ENCODE assay signal across 9 mouse cellular contexts in the genomic region with DNA sequence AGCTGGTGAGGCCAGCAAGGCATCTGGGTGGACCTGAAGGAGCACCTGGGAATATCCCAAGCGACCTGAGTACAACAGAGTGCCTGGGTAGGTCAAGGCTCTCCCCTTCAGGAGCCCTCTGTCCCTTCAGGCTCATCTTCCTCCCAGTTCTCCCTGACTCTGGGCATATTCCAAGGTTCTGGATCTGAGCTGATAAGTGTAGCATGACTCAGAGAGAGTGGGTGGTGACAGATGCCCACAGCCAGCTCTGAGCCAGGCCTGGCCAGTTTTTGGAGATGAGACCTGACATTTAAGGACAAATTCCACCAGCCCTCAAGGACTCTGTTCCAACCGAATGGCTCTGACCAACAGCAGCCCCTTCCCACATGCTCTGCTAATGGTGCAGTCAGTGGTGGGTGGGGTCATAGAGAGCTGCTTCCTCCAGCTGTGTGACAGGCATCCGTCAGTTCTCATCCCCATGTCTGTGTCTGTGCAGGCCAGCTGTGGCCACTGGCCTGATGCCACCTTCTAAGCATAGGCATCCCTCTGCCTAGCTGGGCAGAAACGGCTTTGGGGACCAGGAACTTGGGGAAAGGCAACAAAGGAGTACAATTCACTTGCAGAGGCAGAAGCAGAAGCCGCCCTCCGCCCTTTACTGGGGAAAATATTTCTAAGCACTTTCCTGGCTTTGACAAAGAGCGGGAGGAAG. TPM values are rescaled to one million over a fixed set of nuclear protein-coding genes. Genes with fewer than 3 reads are reported as not detected.
DNase-seq lines count a peak whose midpoint lies in the region; ATAC-seq and TF ChIP-seq lines count a peak whose summit lies in the region.
"Had no signal": no experiment of that assay in that cellular context is flagged by ENCODE, and none has a peak within 500 bp of the region (broad histone marks: within the 10 kb centered on the region; RNA-seq: fewer than 3 reads in every experiment).

No protein-coding gene starts in this region.

- 74% methylated on average over 7 of the region's 7 CpGs for WGBS in hindbrain, embryonic 15.5 days
- 72% methylated on average over 7 of the region's 7 CpGs for WGBS in hindbrain, postnatal 0 days
- 75% methylated on average over 7 of the region's 7 CpGs for WGBS in forebrain, embryonic 14.5 days
- 68% methylated on average over 7 of the region's 7 CpGs for WGBS in kidney, adult 2 months

- H3K36me3 ChIP-seq in hindbrain, embryonic 15.5 days, result no peaks in the 10 kb centered on the region
- H3K36me3 ChIP-seq in hindbrain, postnatal 0 days (ENCODE audit: insufficient read depth, low read length), result no peaks in the 10 kb centered on the region
- H3K36me3 ChIP-seq in forebrain, embryonic 14.5 days (ENCODE audit: control insufficient read depth, insufficient read depth, low read length), result no peaks in the 10 kb centered on the region
- H3K36me3 ChIP-seq in kidney, adult 2 months (ENCODE audit: control insufficient read depth, insufficient read depth, low read length), result no peaks in the 10 kb centered on the region
- H3K36me3 ChIP-seq: neural tube, embryonic 13.5 days had no signal

- intact Hi-C loops in left cerebral cortex, postnatal 4 days (cut with DNase I), result no loop called here

- H3K4me2 ChIP-seq in hindbrain, embryonic 15.5 days, result no peak overlapping the region
- H3K4me2 ChIP-seq in hindbrain, postnatal 0 days (ENCODE audit: low read depth, low read length), result no peak overlapping the region
- H3K4me2 ChIP-seq in forebrain, embryonic 14.5 days (ENCODE audit: low read length), result no peak overlapping the region
- H3K4me2 ChIP-seq: neural tube, embryonic 13.5 days had no signal

- no peaks in the 10 kb centered on the region for H3K27me3 ChIP-seq in hindbrain, embryonic 15.5 days
- no peaks in the 10 kb centered on the region for H3K27me3 ChIP-seq in hindbrain, postnatal 0 days (ENCODE audit: insufficient read depth, low read length)
- H3K27me3 ChIP-seq in forebrain, embryonic 14.5 days (replicated peaks; ENCODE audit: control insufficient read depth, insufficient read depth, low read length), result no peaks in the 10 kb centered on the region
- no peaks in the 10 kb centered on the region for H3K27me3 ChIP-seq in kidney, adult 2 months (replicated peaks; ENCODE audit: control insufficient read depth, insufficient read depth, low read length)
- H3K27me3 ChIP-seq: neural tube, embryonic 13.5 days had no signal

- H3K9ac ChIP-seq in hindbrain, embryonic 15.5 days, result no peak overlapping the region
- H3K9ac ChIP-seq in hindbrain, postnatal 0 days (replicated peaks; ENCODE audit: low read length), result no peak overlapping the region
- H3K9ac ChIP-seq in forebrain, embryonic 14.5 days (ENCODE audit: low read length), result no peak overlapping the region
- H3K9ac ChIP-seq: neural tube, embryonic 13.5 days had no signal

- no peak for TF ChIP-seq POLR2A in kidney, adult 2 months (IDR thresholded peaks at IDR 0.05; ENCODE audit: low read depth, low read length)

- DNase-seq in hindbrain, postnatal 0 days (ENCODE audit: low spot score), result no peak
- DNase-seq in adrenal gland, adult 2 months, result peak; percentile 85
- peak; percentile 71 for DNase-seq in cerebellum, adult 11-12 months
- peak; percentile 24 for DNase-seq in left cerebral cortex, postnatal 4 days
- no peak for DNase-seq in forebrain, embryonic 14.5 days (ENCODE audit: low spot score)
- no peak for DNase-seq in kidney, adult 2 months

- ATAC-seq in hindbrain, embryonic 15.5 days (ENCODE audit: low FRiP score, low read depth), result 0 out of 2 replicates have a peak, but pooled peaks have one; percentile 10
- no peak for ATAC-seq in hindbrain, postnatal 0 days
- no peak for ATAC-seq in forebrain, embryonic 14.5 days
- no peak for ATAC-seq in monocyte, adult 5-6 weeks (replicated peaks; ENCODE audit: insufficient number of reproducible peaks, low FRiP score, low TSS enrichment, poor library complexity, severe bottlenecking)

- H3K27ac ChIP-seq in hindbrain, embryonic 15.5 days (replicated peaks), result no peak overlapping the region
- H3K27ac ChIP-seq in hindbrain, postnatal 0 days, result no peak overlapping the region
- no peak overlapping the region for H3K27ac ChIP-seq in forebrain, embryonic 14.5 days (ENCODE audit: low read depth, low read length)
- no peak overlapping the region for H3K27ac ChIP-seq in kidney, adult 2 months (ENCODE audit: insufficient read depth, low read depth, low read length)
- H3K27ac ChIP-seq: neural tube, embryonic 13.5 days had no signal

- H3K9me3 ChIP-seq in hindbrain, embryonic 15.5 days, result no peaks in the 10 kb centered on the region
- H3K9me3 ChIP-seq in hindbrain, postnatal 0 days (ENCODE audit: low read length), result no peaks in the 10 kb centered on the region
- H3K9me3 ChIP-seq in forebrain, embryonic 14.5 days (replicated peaks; ENCODE audit: control insufficient read depth, low read length), result no peaks in the 10 kb centered on the region
- H3K9me3 ChIP-seq: neural tube, embryonic 13.5 days had no signal

- TF ChIP-seq CTCF in hindbrain, postnatal 0 days (IDR thresholded peaks at IDR 0.05; ENCODE audit: low read depth), result no peak
- no peak for TF ChIP-seq CTCF in kidney, adult 2 months (conservative IDR thresholded peaks at IDR 0.05; ENCODE audit: insufficient read depth, insufficient read length, low read depth, low read length)

- H3K4me1 ChIP-seq in hindbrain, embryonic 15.5 days (replicated peaks), result peaks cover 19% of the 10 kb centered on the region
- H3K4me1 ChIP-seq in hindbrain, postnatal 0 days (ENCODE audit: insufficient read depth, low read length), result peaks cover 24% of the 10 kb centered on the region
- H3K4me1 ChIP-seq in forebrain, embryonic 14.5 days (ENCODE audit: control insufficient read depth, insufficient read depth, low read length), result peaks cover under 1% of the 10 kb centered on the region
- peaks cover 5% of the 10 kb centered on the region; the same call in 1 of the 2 replicates for H3K4me1 ChIP-seq in kidney, adult 2 months (ENCODE audit: control insufficient read depth, insufficient read depth, low read length)

- H3K4me3 ChIP-seq in hindbrain, embryonic 15.5 days, result no peak overlapping the region
- no peak overlapping the region for H3K4me3 ChIP-seq in hindbrain, postnatal 0 days (ENCODE audit: low read length)
- H3K4me3 ChIP-seq in forebrain, embryonic 14.5 days (ENCODE audit: low read depth, low read length), result no peak overlapping the region
- H3K4me3 ChIP-seq in kidney, adult 2 months (ENCODE audit: insufficient read depth, low read depth, low read length), result no peak overlapping the region
- H3K4me3 ChIP-seq: neural tube, embryonic 13.5 days had no signal

RNA-seq across cellular contexts. Expression of gene Prkag2, which starts 46.3 kb away (rescaled TPM):
- 93.2 and 94.7 TPM in 2 replicates for polyA plus RNA-seq in hindbrain, embryonic 15.5 days (2015; fragmentation: Nextera tagmentation; extraction: Ambion mirVana)
- 31.4 and 38.3 TPM in 2 replicates for total RNA-seq in hindbrain, postnatal 0 days (2014; rRNA removed)
- polyA plus RNA-seq in hindbrain, postnatal 0 days (2015; fragmentation: Nextera tagmentation; extraction: Ambion mirVana), result 85.5 and 86.4 TPM in 2 replicates
- total RNA-seq in adrenal gland, adult 2 months (2021), result 10 to 100 TPM; 36.0 to 48.0 TPM
- polyA plus RNA-seq in adrenal gland, adult 2 months (2012; rRNA removed), result 10.0 and 10.6 TPM in 2 replicates
- total RNA-seq in left cerebral cortex, postnatal 4 days (2021), result 100 to 1,000 TPM; 162 to 172 TPM
- polyA plus RNA-seq in forebrain, embryonic 14.5 days (2014; fragmentation: Nextera tagmentation; extraction: Ambion mirVana), result 80.6 and 93.2 TPM in 2 replicates
- polyA plus RNA-seq in kidney, adult 2 months (2012; rRNA removed), result 29.5 and 36.8 TPM in 2 replicates
- 38.4 to 61.0 TPM (median 57.7 TPM) in 3 replicates for total RNA-seq in monocyte, adult 5-6 weeks (2017)

Comparison
In these comparisons a context has a peak if more than half of its experiments do, and no peak if none do; other contexts are left out.
1. DNase-seq: peak in adrenal gland, adult 2 months (single experiment), cerebellum, adult 11-12 months (single experiment) and left cerebral cortex, postnatal 4 days (single experiment); none in hindbrain, postnatal 0 days (single experiment), forebrain, embryonic 14.5 days (single experiment) and kidney, adult 2 months (single experiment).